Mouse (Mus musculus): ENCODE measurements around the gene Rptor. TPM values are rescaled to one million over a fixed set of nuclear protein-coding genes. Genes with fewer than 3 reads are reported as not detected.

The Rptor gene
- total RNA-seq, 2 experiments from 2014 or later = 25.7 to 26.9 TPM

DNA sequence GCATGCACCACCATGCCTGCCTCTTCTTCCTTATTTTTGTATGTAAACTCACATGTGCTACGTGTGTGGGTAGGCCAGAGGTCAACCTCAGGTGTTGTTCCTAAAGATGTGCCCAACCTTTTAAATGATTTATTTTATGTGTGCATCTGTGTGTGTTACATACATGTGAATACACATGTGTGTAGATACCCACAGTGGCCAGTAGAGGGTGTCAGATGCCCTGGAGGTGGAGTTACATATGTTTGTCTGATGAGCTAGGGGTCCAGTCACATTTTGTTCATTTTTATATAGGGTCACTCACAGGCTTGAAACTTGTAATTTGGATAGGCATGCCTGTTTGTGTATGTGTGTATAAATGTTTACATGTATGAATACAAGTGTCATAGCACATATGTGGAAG, 2.4 kb upstream of the Rptor start:
- intact Hi-C loops (cut with DNase I; ENCODE audit: low total_unique reads) = no loop called here
- DNase-seq = no peak

DNA sequence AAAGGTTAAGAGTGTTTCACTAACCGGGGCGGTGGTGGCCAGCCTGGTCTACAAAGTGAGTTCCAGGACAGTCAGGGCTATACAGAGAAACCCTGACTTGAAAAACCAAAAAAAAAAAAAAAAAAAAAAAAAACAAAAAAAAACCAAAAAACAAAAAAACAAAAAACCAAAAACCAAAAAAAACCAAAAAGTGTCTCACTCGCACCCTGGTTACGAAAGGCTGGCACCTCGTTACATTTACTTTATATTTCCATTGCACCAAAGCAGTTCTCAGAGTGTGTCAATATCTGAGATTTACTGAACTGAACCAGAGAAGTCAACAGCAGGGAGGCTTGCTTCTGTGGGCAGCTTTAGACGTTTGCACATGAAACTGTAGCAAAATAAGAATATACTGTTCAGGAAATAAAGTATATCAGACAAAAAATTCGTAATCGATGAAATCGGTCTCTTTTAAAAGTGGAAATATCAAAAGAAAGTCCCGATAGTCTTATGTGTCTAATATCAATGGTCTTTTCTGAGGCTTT, 466 bp upstream of the Rptor start:
- intact Hi-C loops (cut with DNase I; ENCODE audit: low total_unique reads) = no loop called here
- DNase-seq = no peak

DNA sequence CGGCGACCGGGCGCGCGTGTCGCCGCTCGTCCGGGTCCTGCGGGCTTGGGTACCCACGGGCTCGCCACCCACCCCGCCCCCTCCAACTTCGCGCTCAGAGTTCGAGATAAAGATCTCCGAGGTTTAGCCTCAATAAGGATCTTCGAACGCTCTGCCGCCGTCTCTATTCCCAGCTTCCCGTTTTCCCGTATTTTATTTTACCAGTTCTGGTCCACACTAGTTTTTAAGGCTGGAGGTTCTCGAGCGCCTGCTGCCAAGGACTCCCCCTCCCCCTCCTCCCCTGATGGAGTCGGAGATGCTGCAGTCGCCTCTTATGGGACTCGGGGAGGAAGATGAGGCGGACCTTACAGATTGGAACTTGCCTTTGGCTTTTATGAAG, 811 bp downstream of the Rptor start:
- intact Hi-C loops (cut with DNase I; ENCODE audit: low total_unique reads) = no loop called here
- DNase-seq = no peak

DNA sequence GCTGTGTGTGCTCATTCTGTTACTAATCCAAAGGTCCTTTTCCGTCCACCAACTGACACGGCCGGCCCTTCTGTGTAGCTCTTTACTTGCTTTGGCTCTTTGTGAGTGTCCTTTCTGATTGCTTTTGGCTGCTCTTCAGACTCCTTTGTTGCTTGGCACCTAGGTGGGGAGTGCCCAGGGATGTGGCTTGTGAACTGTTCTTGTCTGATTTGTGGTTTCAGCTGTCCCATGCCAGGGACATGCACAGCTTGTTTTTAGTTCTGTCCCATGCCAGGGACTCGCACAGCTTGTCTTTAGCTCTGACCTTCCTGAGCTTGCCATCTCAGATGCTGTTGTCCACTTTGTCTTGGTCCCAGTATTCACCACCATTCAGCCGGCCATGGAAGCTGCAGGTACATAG, 4.8 kb downstream of the Rptor start:
- no peak for DNase-seq
- intact Hi-C loops (cut with DNase I; ENCODE audit: low total_unique reads) = no loop called here

DNA sequence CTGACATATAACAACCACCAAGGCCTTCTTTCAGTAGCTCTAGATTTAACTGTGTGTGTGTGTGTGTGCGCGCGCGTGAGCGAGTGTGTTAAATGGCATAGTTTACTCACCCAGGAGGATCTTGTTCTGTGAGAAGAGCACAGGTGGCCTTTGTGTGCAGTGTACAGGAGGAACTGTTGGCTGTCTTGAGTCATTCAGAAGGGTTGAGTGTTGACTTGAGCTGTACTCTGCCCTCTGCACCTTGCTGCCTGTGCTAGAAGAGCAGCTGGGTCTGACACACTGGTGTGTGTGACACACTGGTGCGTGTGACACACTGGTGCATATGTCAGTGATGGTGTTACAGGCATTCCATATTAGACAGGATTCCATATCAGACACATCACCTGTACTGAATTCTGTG, 8.8 kb downstream of the Rptor start:
- no peak for DNase-seq
- intact Hi-C loops (cut with DNase I; ENCODE audit: low total_unique reads) = no loop called here

GRCm38 (mm10) chr11:119612179-119612578, 9.5 kb downstream of the Rptor start:
- intact Hi-C loops (cut with DNase I; ENCODE audit: low total_unique reads) = no loop called here
- no peak for DNase-seq

- no peak for DNase-seq
- intact Hi-C loops (cut with DNase I; ENCODE audit: low total_unique reads) = loop anchor here (5.0 kb wide), 1 partner anchor 113 kb away; no protein-coding TSS in a partner anchor
Measured at GRCm38 (mm10) chr11:119615087-119615486, 12.4 kb downstream of the Rptor start.

- intact Hi-C loops (cut with DNase I; ENCODE audit: low total_unique reads) = loop anchor here (5.0 kb wide), 1 partner anchor 116 kb away; no protein-coding TSS in a partner anchor
- DNase-seq = peak; percentile 45
Measured at GRCm38 (mm10) chr11:119618763-119619162, 16.1 kb downstream of the Rptor start.

DNA sequence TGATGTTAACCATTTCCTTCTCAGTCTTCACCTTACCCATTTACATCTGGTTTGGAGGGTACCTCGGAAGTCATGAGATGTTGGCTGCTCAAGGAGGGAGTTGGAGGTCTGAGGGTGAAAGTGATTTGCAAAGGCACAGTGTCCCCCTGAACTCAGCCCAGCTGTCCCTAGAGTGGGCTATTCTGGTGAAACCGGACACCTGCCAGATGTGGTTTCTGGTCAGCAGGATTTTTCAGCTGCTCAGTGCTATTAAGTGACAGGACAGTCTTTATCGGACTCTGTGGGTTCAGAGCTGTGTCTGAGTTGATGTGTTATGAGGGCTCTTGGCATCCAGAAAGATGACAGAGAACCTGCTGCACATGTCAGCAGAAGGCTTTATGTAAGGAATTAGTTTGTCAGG, 18.6 kb downstream of the Rptor start:
- no peak for DNase-seq
- intact Hi-C loops (cut with DNase I; ENCODE audit: low total_unique reads) = no loop called here

GRCm38 (mm10) chr11:119623800-119624199, 21.1 kb downstream of the Rptor start:
- intact Hi-C loops (cut with DNase I; ENCODE audit: low total_unique reads) = no loop called here

GRCm38 (mm10) chr11:119624401-119624800, 21.7 kb downstream of the Rptor start:
- intact Hi-C loops (cut with DNase I; ENCODE audit: low total_unique reads) = no loop called here
- peak; percentile 27 for DNase-seq

More at GRCm38 (mm10) chr11:119623800-119624199, 21.1 kb downstream of the Rptor start:
- DNase-seq = no peak

DNA sequence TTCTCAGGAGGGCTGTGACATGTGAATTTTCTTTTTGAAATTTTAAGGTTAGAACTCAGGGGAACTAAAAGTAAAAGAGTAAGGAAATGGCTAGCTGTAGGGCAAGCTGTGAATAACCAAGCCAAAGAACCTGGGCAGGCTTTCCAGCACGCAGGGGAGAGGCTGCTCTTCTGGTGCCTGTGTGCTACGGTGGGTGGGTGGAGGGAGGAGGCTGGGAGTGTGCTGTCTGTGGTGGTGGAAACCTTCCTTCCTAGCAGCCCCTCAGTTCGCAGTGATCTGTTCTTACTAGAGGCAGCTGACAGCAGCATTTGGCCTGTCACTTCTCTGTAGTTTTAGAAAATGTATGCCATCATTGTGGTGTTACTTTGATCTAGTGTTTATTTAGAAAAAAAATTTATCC, 22.2 kb downstream of the Rptor start:
- intact Hi-C loops (cut with DNase I; ENCODE audit: low total_unique reads) = no loop called here
- peak; percentile 22 for DNase-seq

GRCm38 (mm10) chr11:119625476-119625875, 22.8 kb downstream of the Rptor start:
- DNase-seq = peak; percentile 52
- intact Hi-C loops (cut with DNase I; ENCODE audit: low total_unique reads) = no loop called here

GRCm38 (mm10) chr11:119625943-119626342, 23.2 kb downstream of the Rptor start:
- no peak for DNase-seq
- intact Hi-C loops (cut with DNase I; ENCODE audit: low total_unique reads) = no loop called here

GRCm38 (mm10) chr11:119627243-119627642, 24.5 kb downstream of the Rptor start:
- intact Hi-C loops (cut with DNase I; ENCODE audit: low total_unique reads) = no loop called here
- no peak for DNase-seq

- DNase-seq = no peak
- intact Hi-C loops (cut with DNase I; ENCODE audit: low total_unique reads) = no loop called here
Measured at GRCm38 (mm10) chr11:119629072-119629471, 26.4 kb downstream of the Rptor start.

GRCm38 (mm10) chr11:119630329-119630728, 27.6 kb downstream of the Rptor start:
- intact Hi-C loops (cut with DNase I; ENCODE audit: low total_unique reads) = no loop called here
- no peak for DNase-seq

DNA sequence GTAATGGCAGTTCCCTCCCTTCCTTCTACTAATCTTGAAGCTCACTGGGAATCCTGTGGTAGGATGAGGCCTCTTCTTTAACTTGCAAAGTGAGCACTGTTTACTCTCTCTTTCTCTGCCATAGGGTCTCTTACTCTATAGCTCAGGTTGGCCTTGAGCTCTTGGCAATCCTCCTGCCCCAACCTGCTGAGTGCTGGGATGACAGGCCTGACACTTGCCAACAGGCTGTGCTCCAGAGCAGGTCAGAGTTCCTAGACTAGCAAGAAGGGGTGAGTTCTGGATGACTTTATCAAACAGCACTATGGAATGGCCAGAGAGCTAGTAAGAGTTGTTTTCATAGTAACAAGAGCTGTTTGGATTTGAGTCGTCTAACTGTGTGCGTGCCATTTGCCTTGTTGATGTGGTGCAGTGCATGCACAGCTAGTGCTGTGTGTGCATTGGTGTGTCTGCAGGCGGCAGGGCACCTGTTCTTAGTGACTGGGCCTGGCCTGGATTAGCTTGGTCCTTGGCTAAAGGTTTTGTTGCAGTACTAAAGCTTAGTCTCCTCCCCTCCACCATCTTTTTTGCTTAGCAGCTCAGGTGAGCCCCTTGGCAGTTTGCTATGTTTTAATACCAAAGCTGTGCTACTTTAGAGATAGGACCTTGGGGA, 28.6 kb downstream of the Rptor start:
- DNase-seq = no peak
- intact Hi-C loops (cut with DNase I; ENCODE audit: low total_unique reads) = no loop called here

- intact Hi-C loops (cut with DNase I; ENCODE audit: low total_unique reads) = no loop called here
- DNase-seq = no peak
Measured at GRCm38 (mm10) chr11:119636371-119636883, 33.7 kb downstream of the Rptor start.

- intact Hi-C loops (cut with DNase I; ENCODE audit: low total_unique reads) = no loop called here
- DNase-seq = no peak
Measured at GRCm38 (mm10) chr11:119637519-119637918, 34.8 kb downstream of the Rptor start.

GRCm38 (mm10) chr11:119640491-119640890, 37.8 kb downstream of the Rptor start:
- intact Hi-C loops (cut with DNase I; ENCODE audit: low total_unique reads) = no loop called here
- no peak for DNase-seq

Data from gastrocnemius, postnatal 14 days (tissue).